Mouse (Mus musculus): ENCODE results near the gene Rab11a. TPM values are rescaled to one million over a fixed set of nuclear protein-coding genes. Genes with fewer than 3 reads are reported as not detected.

Rab11a gene
- polyA plus RNA-seq (2016; fragmentation: Nextera tagmentation; extraction: Ambion mirVana), result 236 and 237 TPM in 2 replicates

- Histone ChIP-seq H3K27ac (peak within 1 kb of the TSS; percentile 92), H3K4me3 (peak within 1 kb of the TSS; percentile 94), H3K27me3 (ENCODE audit: poor library complexity, severe bottlenecking) (no peaks in the 10 kb centered on the region), H3K36me3 (replicated peaks) (0 out of 2 replicates have a peak, but pooled peaks cover 3% of the 10 kb centered on the region), H3K9me3 (no peaks in the 10 kb centered on the region), H3K4me1 (peaks cover 9% of the 10 kb centered on the region)
- peak; percentile 95 for DNase-seq (ENCODE audit: extremely low spot score, low spot score)
- WGBS, result under 1% methylated on average over 61 of the region's 61 CpGs
Measured at GRCm38 (mm10) chr9:64737406-64738201, at the start of gene Rab11a. TSS of gene Rab11a (minus strand) at chr9:64737758.

GRCm38 (mm10) chr9:64786216-64786905 is 48.8 kb upstream of the Rab11a start:
- no peak for DNase-seq (ENCODE audit: extremely low spot score, low spot score)

GRCm38 (mm10) chr9:64784841-64785240 is 47.3 kb upstream of the Rab11a start:
- Histone ChIP-seq H3K9me3 (no peaks in the 10 kb centered on the region), H3K4me1 (no peaks in the 10 kb centered on the region), H3K27me3 (ENCODE audit: poor library complexity, severe bottlenecking) (no peaks in the 10 kb centered on the region), H3K36me3 (replicated peaks) (no peaks in the 10 kb centered on the region), H3K4me3 (no peak overlapping the region), H3K27ac (no peak overlapping the region)
- DNase-seq (ENCODE audit: extremely low spot score, low spot score), result peak; percentile 40
- 37% methylated on average over 4 of the region's 4 CpGs for WGBS

More at GRCm38 (mm10) chr9:64786216-64786905, 48.8 kb upstream of the Rab11a start:
- Histone ChIP-seq H3K4me1 (no peaks in the 10 kb centered on the region), H3K27ac (no peak overlapping the region), H3K27me3 (ENCODE audit: poor library complexity, severe bottlenecking) (no peaks in the 10 kb centered on the region), H3K36me3 (replicated peaks) (no peaks in the 10 kb centered on the region), H3K9me3 (no peaks in the 10 kb centered on the region), H3K4me3 (no peak overlapping the region)
- 92% methylated on average over 9 of the region's 9 CpGs for WGBS

- no peaks in the 10 kb centered on the region for H3K27me3 ChIP-seq (ENCODE audit: poor library complexity, severe bottlenecking)
- 84% methylated on average over 7 of the region's 7 CpGs for WGBS
- DNase-seq (ENCODE audit: extremely low spot score, low spot score), result no peak
- H3K4me3 ChIP-seq, result no peak overlapping the region
- H3K27ac ChIP-seq, result no peak overlapping the region
- H3K36me3 ChIP-seq (replicated peaks), result no peaks in the 10 kb centered on the region
- H3K4me1 ChIP-seq, result no peaks in the 10 kb centered on the region
- H3K9me3 ChIP-seq, result no peaks in the 10 kb centered on the region
Measured at GRCm38 (mm10) chr9:64783511-64783910, 46.0 kb upstream of the Rab11a start.

GRCm38 (mm10) chr9:64779628-64780027 is 42.1 kb upstream of the Rab11a start:
- no peak for DNase-seq (ENCODE audit: extremely low spot score, low spot score)
- H3K9me3 ChIP-seq, result no peaks in the 10 kb centered on the region
- H3K27ac ChIP-seq, result no peak overlapping the region
- H3K36me3 ChIP-seq (replicated peaks), result no peaks in the 10 kb centered on the region
- H3K27me3 ChIP-seq (ENCODE audit: poor library complexity, severe bottlenecking), result no peaks in the 10 kb centered on the region
- WGBS, result 45% methylated on average over 7 of the region's 7 CpGs
- no peak overlapping the region for H3K4me3 ChIP-seq
- peaks cover 6% of the 10 kb centered on the region for H3K4me1 ChIP-seq

GRCm38 (mm10) chr9:64778151-64778550 is 40.6 kb upstream of the Rab11a start:
- Histone ChIP-seq H3K4me3 (no peak overlapping the region), H3K9me3 (no peaks in the 10 kb centered on the region), H3K27me3 (ENCODE audit: poor library complexity, severe bottlenecking) (no peaks in the 10 kb centered on the region), H3K27ac (no peak overlapping the region), H3K4me1 (peaks cover 12% of the 10 kb centered on the region), H3K36me3 (replicated peaks) (no peaks in the 10 kb centered on the region)
- WGBS, result 81% methylated on average over 1 of the region's 1 CpGs
- no peak for DNase-seq (ENCODE audit: extremely low spot score, low spot score)

- DNase-seq (ENCODE audit: extremely low spot score, low spot score), result no peak
- H3K4me3 ChIP-seq, result no peak overlapping the region
- WGBS, result 88% methylated on average over 4 of the region's 4 CpGs
- no peaks in the 10 kb centered on the region for H3K27me3 ChIP-seq (ENCODE audit: poor library complexity, severe bottlenecking)
- no peak overlapping the region for H3K27ac ChIP-seq
- H3K9me3 ChIP-seq, result no peaks in the 10 kb centered on the region
- H3K36me3 ChIP-seq (replicated peaks), result no peaks in the 10 kb centered on the region
- peaks cover 12% of the 10 kb centered on the region for H3K4me1 ChIP-seq
Measured at GRCm38 (mm10) chr9:64777441-64777987, 40.0 kb upstream of the Rab11a start.

- DNase-seq (ENCODE audit: extremely low spot score, low spot score), result no peak
- H3K4me3 ChIP-seq, result no peak overlapping the region
- no peaks in the 10 kb centered on the region for H3K36me3 ChIP-seq (replicated peaks)
- no peaks in the 10 kb centered on the region for H3K9me3 ChIP-seq
- WGBS, result 90% methylated on average over 4 of the region's 4 CpGs
- H3K27ac ChIP-seq, result no peak overlapping the region
- H3K27me3 ChIP-seq (ENCODE audit: poor library complexity, severe bottlenecking), result no peaks in the 10 kb centered on the region
- H3K4me1 ChIP-seq, result peaks cover 12% of the 10 kb centered on the region
Measured at GRCm38 (mm10) chr9:64775491-64775890, 37.9 kb upstream of the Rab11a start.

GRCm38 (mm10) chr9:64774883-64775282 is 37.3 kb upstream of the Rab11a start:
- DNase-seq (ENCODE audit: extremely low spot score, low spot score), result no peak
- H3K4me1 ChIP-seq, result peaks cover 12% of the 10 kb centered on the region
- H3K27ac ChIP-seq, result peak overlapping the region; percentile 65
- no peaks in the 10 kb centered on the region for H3K36me3 ChIP-seq (replicated peaks)
- H3K4me3 ChIP-seq, result no peak overlapping the region
- 92% methylated on average over 2 of the region's 2 CpGs for WGBS
- no peaks in the 10 kb centered on the region for H3K27me3 ChIP-seq (ENCODE audit: poor library complexity, severe bottlenecking)
- no peaks in the 10 kb centered on the region for H3K9me3 ChIP-seq

GRCm38 (mm10) chr9:64774411-64774811 is 36.9 kb upstream of the Rab11a start:
- Histone ChIP-seq H3K36me3 (replicated peaks) (no peaks in the 10 kb centered on the region), H3K27ac (peak overlapping the region; percentile 65), H3K27me3 (ENCODE audit: poor library complexity, severe bottlenecking) (no peaks in the 10 kb centered on the region), H3K9me3 (no peaks in the 10 kb centered on the region), H3K4me1 (peaks cover 12% of the 10 kb centered on the region), H3K4me3 (no peak overlapping the region)
- DNase-seq (ENCODE audit: extremely low spot score, low spot score), result no peak
- WGBS, result 42% methylated on average over 5 of the region's 5 CpGs

- no peak for DNase-seq (ENCODE audit: extremely low spot score, low spot score)
- H3K27me3 ChIP-seq (ENCODE audit: poor library complexity, severe bottlenecking), result no peaks in the 10 kb centered on the region
- peaks cover 12% of the 10 kb centered on the region for H3K4me1 ChIP-seq
- no peaks in the 10 kb centered on the region for H3K9me3 ChIP-seq
- no peak overlapping the region for H3K27ac ChIP-seq
- no peak overlapping the region for H3K4me3 ChIP-seq
- no peaks in the 10 kb centered on the region for H3K36me3 ChIP-seq (replicated peaks)
- WGBS, result 65% methylated on average over 4 of the region's 4 CpGs
Measured at GRCm38 (mm10) chr9:64773936-64774335, 36.4 kb upstream of the Rab11a start.

GRCm38 (mm10) chr9:64773254-64773653 is 35.7 kb upstream of the Rab11a start:
- H3K9me3 ChIP-seq, result no peaks in the 10 kb centered on the region
- no peaks in the 10 kb centered on the region for H3K27me3 ChIP-seq (ENCODE audit: poor library complexity, severe bottlenecking)
- no peaks in the 10 kb centered on the region for H3K36me3 ChIP-seq (replicated peaks)
- no peak overlapping the region for H3K4me3 ChIP-seq
- 86% methylated on average over 8 of the region's 8 CpGs for WGBS
- no peak for DNase-seq (ENCODE audit: extremely low spot score, low spot score)
- peaks cover 12% of the 10 kb centered on the region for H3K4me1 ChIP-seq
- no peak overlapping the region for H3K27ac ChIP-seq

GRCm38 (mm10) chr9:64771236-64771635 is 33.7 kb upstream of the Rab11a start:
- H3K27me3 ChIP-seq (ENCODE audit: poor library complexity, severe bottlenecking), result no peaks in the 10 kb centered on the region
- DNase-seq (ENCODE audit: extremely low spot score, low spot score), result no peak
- peaks cover 12% of the 10 kb centered on the region for H3K4me1 ChIP-seq
- no peaks in the 10 kb centered on the region for H3K9me3 ChIP-seq
- H3K4me3 ChIP-seq, result no peak overlapping the region
- WGBS, result 82% methylated on average over 5 of the region's 5 CpGs
- H3K36me3 ChIP-seq (replicated peaks), result no peaks in the 10 kb centered on the region
- H3K27ac ChIP-seq, result no peak overlapping the region
